Mouse (Mus musculus): ENCODE results near the gene Ralb. TPM values are rescaled to one million over a fixed set of nuclear protein-coding genes. Genes with fewer than 3 reads are reported as not detected.

Gene Ralb
- total RNA-seq (2021) = 10 to 100 TPM; 23.3 to 23.7 TPM

DNA sequence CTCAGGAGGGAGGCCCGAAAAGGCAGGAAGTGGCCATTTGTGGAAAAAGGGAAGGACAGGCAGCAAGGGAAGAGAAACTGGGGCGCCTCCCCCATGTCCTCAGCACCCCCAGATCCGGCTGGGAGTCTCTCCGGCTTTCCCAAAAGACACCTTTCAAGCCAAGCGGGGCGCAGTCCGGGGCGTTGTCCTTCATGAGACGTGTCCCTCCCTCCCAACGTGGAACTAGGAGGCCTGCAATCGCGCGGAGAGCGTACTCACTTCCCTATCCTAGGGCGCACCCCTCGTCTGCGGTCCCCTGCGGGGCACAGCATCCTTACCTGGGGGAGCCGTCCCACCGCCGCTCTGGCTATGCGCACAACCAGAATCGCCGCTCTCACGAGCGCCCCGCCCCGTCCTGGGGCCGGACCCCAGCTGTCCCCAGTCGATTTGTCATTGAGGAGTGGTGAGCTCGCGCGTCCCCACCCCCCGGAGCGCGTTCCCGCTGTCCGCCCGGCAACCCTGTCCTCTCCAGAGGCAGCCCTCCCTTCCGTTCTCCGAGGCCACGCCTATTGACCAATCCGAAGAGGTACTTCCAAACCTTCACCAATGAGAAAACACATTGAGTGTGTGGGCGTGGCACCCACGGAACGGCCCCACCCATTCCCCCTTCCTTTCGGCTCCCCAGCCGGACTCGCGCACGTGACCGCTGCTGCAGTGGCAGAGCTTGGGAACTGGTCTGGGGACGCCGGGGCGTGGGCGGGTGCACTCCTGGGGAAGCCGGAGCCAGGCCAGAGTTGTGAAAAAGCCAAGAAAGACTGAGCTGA, at the start of gene Ralb:
Gene Ralb, minus strand, starts transcription at position 535 of the 803 bp plus-strand sequence.
- peak; percentile 94 to 95 for DNase-seq

DNA sequence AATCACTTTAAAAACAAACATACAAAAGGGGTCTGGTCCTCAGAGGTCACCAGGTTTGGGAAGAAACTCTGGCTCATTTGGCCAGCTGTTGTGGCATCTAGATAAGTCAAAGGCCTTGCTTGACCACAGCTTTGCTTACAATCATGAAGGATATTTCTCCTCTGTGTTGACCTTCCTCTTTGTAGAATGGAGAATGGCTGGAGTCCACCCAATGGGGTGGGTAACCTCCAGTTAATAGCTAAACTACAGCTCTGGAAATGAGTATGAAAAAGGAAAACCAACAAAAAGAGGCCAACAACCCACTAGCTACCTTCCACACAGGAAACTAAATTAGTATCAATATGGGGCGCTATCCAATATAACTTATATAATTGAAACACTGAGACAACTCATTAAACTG, 47.1 kb upstream of the Ralb start:
- DNase-seq = no peak

DNA sequence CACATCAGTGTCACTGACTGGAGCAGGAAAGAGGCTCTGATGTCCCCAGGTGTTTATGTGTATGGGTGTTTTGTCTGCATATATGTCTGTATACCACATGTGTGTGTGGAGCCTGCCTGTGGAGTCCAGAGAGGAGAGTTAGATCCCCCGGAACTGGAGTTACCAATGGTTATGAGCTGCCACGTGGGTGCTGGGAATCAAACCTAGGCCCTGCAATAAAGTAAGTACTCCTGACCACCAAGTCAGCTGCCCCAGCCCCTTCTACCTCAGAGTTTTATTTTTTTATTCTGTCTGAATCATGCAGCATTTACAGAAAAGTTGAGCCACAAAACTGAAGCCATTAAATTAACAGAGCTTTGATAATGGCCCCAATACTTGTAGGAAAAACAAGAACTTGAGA, 45.5 kb upstream of the Ralb start:
- no peak for DNase-seq

GRCm38 (mm10) chr1:119549327-119549689, 44.7 kb upstream of the Ralb start:
- DNase-seq = no peak

- peak; percentile 60 to 71 for DNase-seq
Observed at GRCm38 (mm10) chr1:119548668-119549326, 44.2 kb upstream of the Ralb start.

DNA sequence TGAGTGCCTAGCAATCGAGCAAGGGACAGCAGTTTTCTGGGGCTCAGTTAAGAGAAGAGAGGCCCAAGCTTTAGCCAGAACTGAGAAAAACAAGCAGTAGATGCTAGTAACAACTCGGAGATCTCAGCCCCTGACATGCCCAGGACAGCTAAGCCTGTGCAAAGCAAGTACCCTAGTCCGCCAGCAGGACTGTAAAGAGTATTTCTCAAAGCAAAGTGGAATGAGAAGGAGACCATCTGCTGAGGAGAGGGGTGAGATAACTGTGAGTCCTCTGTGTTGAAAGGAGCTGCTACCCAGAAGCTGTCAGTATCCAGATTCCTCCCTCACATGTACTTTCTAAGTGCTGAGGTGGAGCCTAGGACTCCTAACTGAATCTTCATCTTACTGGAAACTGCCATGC, 41.9 kb upstream of the Ralb start:
- DNase-seq = no peak

DNA sequence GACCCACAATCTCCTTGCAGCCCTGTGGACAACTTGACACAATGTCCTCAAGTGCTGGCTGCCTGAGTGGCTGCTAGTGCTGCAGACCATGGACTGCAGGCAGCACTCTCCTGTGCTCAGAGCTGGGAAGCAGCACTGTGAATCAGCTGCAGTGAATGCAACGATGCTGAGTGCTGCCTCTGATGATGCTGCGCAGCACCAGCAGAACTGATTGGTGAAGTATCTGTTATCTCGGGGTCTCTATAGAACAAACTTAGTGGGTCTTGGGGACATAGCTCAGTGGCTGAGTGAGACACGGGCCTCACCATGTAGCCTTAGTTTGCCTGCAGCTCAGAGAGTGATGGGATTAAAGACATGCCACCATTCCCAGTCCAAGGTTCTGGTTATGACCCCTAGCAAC, 41.1 kb upstream of the Ralb start:
- no peak for DNase-seq

GRCm38 (mm10) chr1:119545164-119545563, 40.6 kb upstream of the Ralb start:
- no peak for DNase-seq

DNA sequence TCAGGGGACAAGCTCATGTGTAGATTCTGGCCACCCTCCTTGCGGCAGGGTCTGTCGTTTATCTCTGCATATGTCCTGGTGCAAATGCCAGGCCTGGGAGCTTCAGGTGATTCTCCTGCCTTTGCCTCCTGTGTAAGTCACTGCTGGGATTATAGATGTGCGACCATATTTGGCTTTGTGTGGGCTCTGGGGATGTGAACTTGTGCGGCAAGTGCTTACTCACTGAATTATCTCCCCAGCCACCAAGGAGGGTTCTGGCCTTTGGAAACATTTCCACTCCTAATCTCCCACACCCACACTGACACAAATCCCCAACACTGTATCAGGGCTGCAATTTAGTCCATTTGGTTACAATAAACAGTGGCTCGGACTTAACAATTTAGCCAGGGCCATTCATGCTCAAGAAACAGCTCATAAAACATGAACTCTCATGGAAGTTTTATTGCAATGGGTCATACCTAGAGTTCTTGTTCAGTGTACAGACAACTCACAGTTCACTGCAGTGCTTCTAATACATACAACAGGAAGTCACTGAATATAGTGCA, 40.1 kb upstream of the Ralb start:
- no peak for DNase-seq

DNA sequence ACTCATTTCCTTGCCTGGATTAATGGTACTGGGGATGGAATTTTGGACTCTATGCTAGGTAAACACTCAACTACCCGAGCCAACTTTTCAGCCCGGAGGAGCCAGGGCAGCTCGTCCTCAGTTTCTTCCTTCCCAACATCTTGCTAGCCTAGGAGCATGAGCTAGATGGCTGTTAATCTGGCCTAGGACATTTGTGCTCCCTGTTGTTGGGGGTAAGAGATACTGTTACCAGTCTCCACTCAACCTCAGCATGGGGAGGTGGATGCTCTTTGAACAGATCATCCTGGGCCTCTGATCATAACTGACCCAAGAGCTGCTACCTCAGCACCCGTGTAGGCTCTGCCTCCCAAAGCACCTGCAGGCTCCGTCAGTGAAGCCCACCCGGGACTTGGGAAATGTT, 38.7 kb upstream of the Ralb start:
- DNase-seq = no peak

GRCm38 (mm10) chr1:119541570-119541969, 37.0 kb upstream of the Ralb start:
- DNase-seq = no peak

GRCm38 (mm10) chr1:119540836-119541557, 36.4 kb upstream of the Ralb start:
- no peak for DNase-seq

DNA sequence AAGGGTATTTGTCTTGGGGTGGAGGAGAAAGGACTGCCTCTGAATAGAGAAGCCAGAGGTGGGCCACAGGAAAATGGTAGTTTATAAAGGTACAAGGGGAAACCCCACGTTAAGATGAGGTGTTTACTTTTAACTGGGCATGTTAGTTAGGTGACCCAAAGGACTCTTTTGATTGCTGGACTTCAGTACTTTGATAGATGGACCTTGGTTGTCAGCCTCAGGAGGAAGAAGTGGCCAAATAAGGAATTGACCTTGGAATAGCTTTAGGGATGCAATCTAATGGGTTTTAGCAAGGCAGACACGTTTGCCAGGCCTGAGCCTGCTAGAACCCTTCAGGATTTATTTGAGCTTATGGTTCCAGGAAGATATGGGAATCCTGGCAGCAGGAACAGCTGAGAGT, 34.7 kb upstream of the Ralb start:
- no peak for DNase-seq

- DNase-seq = no peak
Observed at GRCm38 (mm10) chr1:119537651-119538050, 33.1 kb upstream of the Ralb start.

- DNase-seq = no peak
Observed at GRCm38 (mm10) chr1:119536122-119536521, 31.5 kb upstream of the Ralb start.

DNA sequence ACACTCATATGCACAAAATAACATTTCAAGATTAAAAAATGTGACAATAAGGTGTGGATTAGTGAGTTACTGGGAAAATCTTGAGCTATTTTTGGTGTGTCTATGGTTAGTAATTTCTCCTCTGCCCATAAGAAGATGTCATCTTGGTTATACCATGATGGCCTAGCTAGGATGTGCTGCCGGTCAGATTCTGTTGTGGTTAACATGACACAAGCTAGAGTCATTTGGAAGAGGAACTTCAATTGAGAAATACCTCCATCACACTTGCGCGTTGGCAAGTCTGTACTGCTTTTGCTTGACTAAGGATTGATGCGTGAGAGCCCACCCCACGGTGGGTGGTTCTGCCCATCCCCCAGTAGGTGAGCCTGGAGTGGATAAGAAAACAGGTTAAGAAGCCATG, 29.7 kb upstream of the Ralb start:
- DNase-seq = no peak

DNA sequence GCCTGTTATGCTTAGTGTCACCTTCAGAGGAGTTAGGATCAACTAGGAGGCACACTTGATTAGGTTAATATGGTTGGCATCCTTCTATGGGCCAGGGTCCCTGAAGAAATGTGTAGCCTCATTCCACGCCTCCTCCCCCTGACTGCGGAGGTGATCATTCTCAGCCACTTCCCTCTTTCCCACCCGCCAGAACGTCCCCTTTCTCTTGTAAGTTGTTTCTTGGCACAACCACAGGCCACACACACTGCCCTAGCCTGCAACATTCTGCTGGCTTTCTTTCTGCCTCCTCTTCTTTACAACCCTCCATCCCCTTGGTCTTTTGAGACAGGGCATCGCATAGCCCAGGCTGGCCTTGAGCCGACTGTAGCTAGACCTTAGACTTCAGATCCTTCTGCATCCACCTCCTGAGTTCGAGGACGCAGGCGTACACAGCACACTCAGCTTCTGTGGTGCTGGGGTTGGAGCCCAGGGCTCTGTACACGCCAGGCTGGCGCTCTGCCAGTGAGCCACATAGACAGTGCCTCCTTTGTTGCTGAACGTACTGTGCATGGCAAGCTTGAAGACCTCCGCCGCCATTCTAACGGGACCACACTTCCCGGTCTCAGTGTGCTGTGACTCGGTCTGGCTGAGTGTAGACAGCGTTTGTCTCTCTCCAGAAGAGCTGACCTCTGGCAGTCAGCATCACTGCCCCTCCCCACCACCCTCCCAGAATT, 28.7 kb upstream of the Ralb start:
- DNase-seq = no peak

DNA sequence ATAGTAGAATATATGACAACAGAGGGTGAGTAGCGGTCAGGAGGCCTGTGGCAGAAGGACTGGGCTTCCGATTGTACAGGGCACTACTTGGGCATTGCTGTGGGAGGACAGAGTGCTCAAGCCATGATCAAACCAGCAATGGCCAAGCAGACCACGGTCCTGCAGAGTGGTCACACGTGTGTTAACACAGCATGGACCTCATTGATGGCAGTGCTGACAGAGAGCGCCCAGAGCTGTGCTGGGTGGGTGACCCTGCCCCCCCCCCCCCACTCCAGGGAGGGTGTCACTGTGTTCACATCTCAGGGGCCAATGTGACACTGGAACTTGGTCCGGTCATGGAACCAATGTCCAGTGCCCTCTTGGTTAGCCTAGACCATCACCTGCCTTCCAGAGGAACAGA, 27.6 kb upstream of the Ralb start:
- no peak for DNase-seq

DNA sequence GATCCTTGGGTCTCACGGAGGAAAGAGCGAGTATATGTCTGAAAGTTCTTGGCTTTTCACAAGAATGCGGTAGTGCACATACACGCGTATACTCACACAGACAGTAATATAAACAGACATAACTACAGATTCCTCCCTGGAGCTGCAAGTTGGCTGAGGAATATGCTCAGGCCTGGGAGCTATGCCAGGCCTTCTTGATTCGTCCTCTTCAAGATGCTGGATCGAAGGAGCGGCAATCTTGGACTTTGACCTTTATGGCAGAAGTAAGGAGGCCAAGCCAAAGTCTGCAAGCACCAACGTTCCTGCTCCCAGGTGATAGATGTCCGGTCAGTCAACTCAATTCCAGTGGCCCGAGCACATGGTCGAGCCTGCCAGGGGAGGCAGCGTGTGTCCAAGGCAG, 26.3 kb upstream of the Ralb start:
- no peak for DNase-seq

DNA sequence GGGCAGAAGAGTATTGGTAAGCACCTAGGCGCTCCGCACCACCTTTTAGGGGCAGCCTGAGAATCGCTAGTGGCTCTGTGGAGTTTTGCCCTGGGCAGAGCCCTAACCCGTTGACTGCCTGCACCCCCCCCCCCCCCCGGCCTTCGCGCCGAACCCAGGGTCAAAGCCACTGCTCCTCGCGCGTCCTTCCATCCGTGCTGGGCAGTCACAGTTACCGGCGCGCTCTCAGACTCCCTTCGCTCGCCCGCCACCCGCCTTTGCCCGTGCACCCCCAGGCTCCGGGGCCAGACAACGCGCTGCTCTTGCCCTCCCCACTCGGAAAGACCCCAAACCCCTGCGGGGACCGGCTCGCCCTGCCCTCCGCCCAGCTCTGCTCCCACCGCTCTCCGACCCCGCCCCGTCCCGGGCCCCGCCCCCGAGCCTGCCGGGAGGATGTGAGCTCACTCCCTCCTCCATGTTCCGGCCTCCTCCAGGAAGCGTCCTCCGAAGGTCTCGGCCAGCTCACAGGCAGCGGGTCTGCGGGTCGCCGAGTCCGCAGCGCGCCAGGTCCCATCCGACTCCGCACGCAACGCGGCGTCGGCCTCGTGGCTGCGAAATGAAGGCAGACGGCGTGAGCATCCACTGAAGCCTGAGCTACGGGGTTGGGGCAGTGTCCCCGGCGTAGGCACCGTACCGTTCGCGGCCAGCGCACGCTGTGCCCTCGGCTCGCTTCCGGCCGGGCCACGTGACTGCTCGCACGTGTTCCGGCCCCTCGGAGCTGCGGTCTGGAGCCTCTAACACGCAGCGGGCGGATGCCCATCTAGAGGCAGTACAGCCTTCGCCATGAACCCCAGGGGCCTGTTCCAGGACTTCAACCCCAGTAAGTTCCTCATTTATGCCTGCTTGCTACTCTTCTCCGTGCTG, 21.3 kb upstream of the Ralb start, which contains the start of gene Tmem185b:
Gene Tmem185b, plus strand, starts transcription at position 472 of the 903 bp plus-strand sequence.
- DNase-seq = peak; percentile 90 to 92

DNA sequence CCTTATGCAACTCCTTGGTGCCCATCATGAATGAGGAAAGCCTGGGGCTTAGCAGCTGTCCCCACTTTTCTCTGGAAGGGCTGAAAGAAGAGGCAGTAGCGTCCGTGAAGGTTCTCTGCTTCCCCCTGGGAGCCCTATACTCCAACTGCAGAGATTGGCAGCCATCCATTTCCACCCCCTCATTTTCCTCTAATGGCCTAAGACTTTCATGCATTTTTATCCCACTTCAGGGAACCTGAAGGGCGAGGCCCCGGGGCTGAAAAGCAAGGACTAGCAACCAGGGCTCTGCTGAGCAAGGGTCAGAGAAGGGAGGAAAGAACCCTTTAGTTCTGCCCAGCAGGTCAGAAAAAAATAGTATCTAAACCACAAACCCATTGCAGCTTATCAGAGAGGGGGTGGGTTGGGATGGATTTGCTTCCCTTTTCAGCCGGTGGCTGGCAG, 20.4 kb upstream of the Ralb start:
- peak; percentile 32 to 38 for DNase-seq
